Mouse (Mus musculus) midbrain, embryonic 11.5 days (tissue): Measurements from ENCODE around the gene Cdk2ap1. TPM values are rescaled to one million over a fixed set of nuclear protein-coding genes. Genes with fewer than 3 reads are reported as not detected.
"Not testable (repeated sequence)": the region's sequence is repeated elsewhere in the genome, so short reads cannot be mapped to it uniquely, and the experiment has no call there.

ENCODE experiments used
- ATAC-seq: fragments of 200-750 bp; cut with Nextera tagmentation; 2 replicates; pipeline ENCODE4 v1.8.0; 2017; ENCODE audit warnings: moderate TSS enrichment, moderate library complexity; ENCODE audit not compliant: low FRiP score
- DNase-seq: peaks from one replicate; pipeline ENCODE4 v3.0.0; 2015; ENCODE audit warnings: low spot score; ENCODE audit errors: missing footprints
- H3K27ac ChIP-seq: fragments of 300-500 bp; sonication (generic); 2 replicates; pipeline ENCODE4 v1.5.1; 2014; ENCODE audit warnings: low read depth, low read length
- H3K27me3 ChIP-seq: fragments of 300-500 bp; sonication (generic); 2 replicates; pipeline ENCODE4 v1.6.1; 2014; ENCODE audit warnings: mild to moderate bottlenecking, low read length, moderate library complexity, mixed read lengths; ENCODE audit not compliant: control insufficient read depth, insufficient read depth
- H3K36me3 ChIP-seq: fragments of 300-500 bp; sonication (generic); 2 replicates; pipeline ENCODE4 v1.6.1; 2014; ENCODE audit warnings: mild to moderate bottlenecking, low read length, moderate library complexity, mixed read lengths; ENCODE audit not compliant: control insufficient read depth, insufficient read depth
- H3K4me1 ChIP-seq: fragments of 300-500 bp; sonication (generic); 2 replicates; pipeline ENCODE4 v1.6.1; 2014; ENCODE audit warnings: low read length; ENCODE audit not compliant: control insufficient read depth, insufficient read depth
- H3K4me2 ChIP-seq: fragments of 300-500 bp; sonication (generic); 2 replicates; pipeline ENCODE4 v1.6.1; 2014; ENCODE audit warnings: mild to moderate bottlenecking, moderate library complexity
- H3K4me3 ChIP-seq: fragments of 300-500 bp; sonication (generic); 2 replicates; pipeline ENCODE4 v1.5.1; 2014; ENCODE audit warnings: low read depth, low read length
- H3K9ac ChIP-seq: fragments of 300-500 bp; sonication (generic); 2 replicates; pipeline ENCODE4 v1.6.1; 2014; ENCODE audit warnings: low read length
- H3K9me3 ChIP-seq: fragments of 300-500 bp; sonication (generic); 2 replicates; pipeline ENCODE4 v1.6.1; 2016; ENCODE audit warnings: low read length; ENCODE audit not compliant: control insufficient read depth
- WGBS: fragments of 180-500 bp; shearing (Covaris S2); extraction: QIAGEN DNeasy Blood & Tissue Kit; methylation state at CpG from one replicate; pipeline ENCODE4 v1.1.7; 2014; 5-methylcytosine and 5-hydroxymethylcytosine counted together
- polyA plus RNA-seq: library from polyadenylated mRNA; unstranded; fragments of >200 nt; fragmentation: Nextera tagmentation; extraction: Ambion mirVana; gene quantifications from 2 replicates; pipeline ENCODE4 v1.2.1, GENCODE M21; 2014

Gene Cdk2ap1
- polyA plus RNA-seq, 1 experiment from 2014 or later = 262 TPM

GRCm38 (mm10) chr5:124310091-124310490 lies 52.8 kb downstream of the Cdk2ap1 start:
- 92% methylated on average over 11 of the region's 11 CpGs for WGBS
- H3K9me3 ChIP-seq = peaks cover 4% of the 10 kb centered on the region; the same call in 1 of the 2 replicates
- no peak overlapping the region for H3K9ac ChIP-seq
- ATAC-seq = no peak
- no peak overlapping the region for H3K4me3 ChIP-seq
- no peak for DNase-seq
- no peak overlapping the region for H3K27ac ChIP-seq
- no peaks in the 10 kb centered on the region for H3K4me1 ChIP-seq
- H3K27me3 ChIP-seq = no peaks in the 10 kb centered on the region
- peaks cover 34% of the 10 kb centered on the region for H3K36me3 ChIP-seq
- no peak overlapping the region for H3K4me2 ChIP-seq

GRCm38 (mm10) chr5:124309155-124309554 lies 53.7 kb downstream of the Cdk2ap1 start:
- peaks cover 4% of the 10 kb centered on the region; the same call in 1 of the 2 replicates for H3K9me3 ChIP-seq
- H3K4me2 ChIP-seq = no peak overlapping the region
- H3K27ac ChIP-seq = no peak overlapping the region
- WGBS = 75% methylated on average over 10 of the region's 10 CpGs
- H3K9ac ChIP-seq = no peak overlapping the region
- no peak for DNase-seq
- H3K4me3 ChIP-seq = no peak overlapping the region
- ATAC-seq = no peak
- no peaks in the 10 kb centered on the region for H3K4me1 ChIP-seq
- H3K36me3 ChIP-seq = peaks cover 27% of the 10 kb centered on the region
- no peaks in the 10 kb centered on the region for H3K27me3 ChIP-seq

DNA sequence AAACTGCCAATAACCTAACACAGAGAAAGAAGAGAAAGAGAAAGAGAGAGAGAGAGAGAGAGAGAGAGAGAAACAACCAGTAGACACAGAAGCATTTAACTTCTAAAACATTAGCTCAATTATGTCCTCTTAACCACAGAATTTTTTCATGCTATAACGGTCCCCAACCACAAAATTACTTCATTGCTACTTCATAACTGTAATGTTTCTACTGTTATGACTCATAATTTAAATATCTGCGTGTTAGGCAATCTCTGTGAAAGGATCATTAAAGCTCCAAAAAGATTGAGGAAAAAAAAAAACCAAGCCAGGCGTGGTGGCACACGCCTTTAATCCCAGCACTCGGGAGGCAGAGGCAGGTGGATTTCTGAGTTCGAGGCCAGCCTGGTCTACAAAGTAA lies 60.0 kb downstream of the Cdk2ap1 start:
- not testable (repeated sequence) for H3K27me3 ChIP-seq, H3K4me2 ChIP-seq, H3K4me1 ChIP-seq, H3K9me3 ChIP-seq, H3K27ac ChIP-seq, H3K9ac ChIP-seq, DNase-seq, H3K4me3 ChIP-seq, ATAC-seq
- H3K36me3 ChIP-seq = peaks cover 17% of the 10 kb centered on the region
- WGBS = 95% methylated on average over 6 of the region's 6 CpGs

GRCm38 (mm10) chr5:124300132-124300531 lies 62.8 kb downstream of the Cdk2ap1 start:
- 86% methylated on average over 4 of the region's 4 CpGs for WGBS
- Histone ChIP-seq H3K4me3 (no peak overlapping the region), H3K4me2 (no peak overlapping the region), H3K27me3 (no peaks in the 10 kb centered on the region), H3K27ac (no peak overlapping the region), H3K4me1 (no peaks in the 10 kb centered on the region), H3K36me3 (peaks cover 16% of the 10 kb centered on the region), H3K9ac (no peak overlapping the region), H3K9me3 (no peaks in the 10 kb centered on the region)
- ATAC-seq (no peak), DNase-seq (no peak)

- not testable (repeated sequence) for H3K4me3 ChIP-seq, H3K4me2 ChIP-seq, H3K9me3 ChIP-seq, ATAC-seq, DNase-seq, H3K27me3 ChIP-seq, H3K9ac ChIP-seq, H3K4me1 ChIP-seq, H3K27ac ChIP-seq
- H3K36me3 ChIP-seq = peaks cover 19% of the 10 kb centered on the region
- WGBS = 75% methylated on average over 3 of the region's 4 CpGs
Measured at GRCm38 (mm10) chr5:124299307-124299706, 63.6 kb downstream of the Cdk2ap1 start.

- no peak overlapping the region for H3K27ac ChIP-seq
- WGBS = 98% methylated on average over 4 of the region's 4 CpGs
- no peaks in the 10 kb centered on the region for H3K9me3 ChIP-seq
- no peaks in the 10 kb centered on the region for H3K27me3 ChIP-seq
- H3K4me1 ChIP-seq = no peaks in the 10 kb centered on the region
- ATAC-seq (no peak), DNase-seq (no peak)
- no peak overlapping the region for H3K4me3 ChIP-seq
- H3K9ac ChIP-seq = no peak overlapping the region
- H3K4me2 ChIP-seq = no peak overlapping the region
- H3K36me3 ChIP-seq = peaks cover 25% of the 10 kb centered on the region
Measured at GRCm38 (mm10) chr5:124296475-124296874, 66.4 kb downstream of the Cdk2ap1 start.

Other genes with a start within 250 kb of the Cdk2ap1 start
- gene Arl6ip4, start 247.0 kb downstream of the Cdk2ap1 start, polyA plus RNA-seq = 89.3 and 95.5 TPM in 2 replicates
- gene Pitpnm2, start 113.3 kb downstream of the Cdk2ap1 start, polyA plus RNA-seq = 4.6 and 5.0 TPM in 2 replicates
- 12.3 and 13.6 TPM in 2 replicates for gene Mphosph9, start 35.1 kb downstream of the Cdk2ap1 start, polyA plus RNA-seq
- gene 2810006K23Rik, start 35.0 kb downstream of the Cdk2ap1 start, polyA plus RNA-seq = 22.0 and 23.9 TPM in 2 replicates
- gene Sbno1, start 62.9 kb upstream of the Cdk2ap1 start, polyA plus RNA-seq = 78.6 and 85.9 TPM in 2 replicates
- 76.6 and 90.0 TPM in 2 replicates for gene Kmt5a, start 76.8 kb upstream of the Cdk2ap1 start, polyA plus RNA-seq
- gene Rilpl2, start 115.3 kb upstream of the Cdk2ap1 start, polyA plus RNA-seq = 19.6 and 23.1 TPM in 2 replicates
- gene Snrnp35, start 120.1 kb upstream of the Cdk2ap1 start, polyA plus RNA-seq = 15.6 and 17.3 TPM in 2 replicates
- 17.7 and 21.7 TPM in 2 replicates for gene Rilpl1, start 168.3 kb upstream of the Cdk2ap1 start, polyA plus RNA-seq
- gene Tmed2, start 177.6 kb upstream of the Cdk2ap1 start, polyA plus RNA-seq = 490 and 523 TPM in 2 replicates
- gene Ddx55, start 189.8 kb upstream of the Cdk2ap1 start, polyA plus RNA-seq = 13.2 and 15.0 TPM in 2 replicates
- 84.6 and 87.3 TPM in 2 replicates for gene Eif2b1, start 216.0 kb upstream of the Cdk2ap1 start, polyA plus RNA-seq
- 73.0 and 85.9 TPM in 2 replicates for gene Gtf2h3, start 216.1 kb upstream of the Cdk2ap1 start, polyA plus RNA-seq